Mouse (Mus musculus): ENCODE results near the gene Kcnd3.

GRCm38 (mm10) chr3:105559456-105559855, 107.3 kb downstream of the Kcnd3 start:
- TF ChIP-seq CTCF (IDR thresholded peaks at IDR 0.05; ENCODE audit: low read depth, low read length) (no peak), TAL1 (conservative IDR thresholded peaks at IDR 0.05; ENCODE audit: low read depth, low read length) (no peak)
